Mouse (Mus musculus) liver, embryonic 14.5 days (tissue): ENCODE data around the gene Hoxc10. TPM values are rescaled to one million over a fixed set of nuclear protein-coding genes. Genes with fewer than 3 reads are reported as not detected.

Source experiments
- ATAC-seq: fragments of 200-750 bp; cut with Nextera tagmentation; 2 replicates; pipeline ENCODE4 v1.8.0; 2017; ENCODE audit warnings: moderate number of reproducible peaks, mild to moderate bottlenecking, moderate library complexity; ENCODE audit not compliant: insufficient read depth
- DNase-seq, 3 experiments: peaks; one replicate each; pipeline ENCODE4 v3.0.0-alpha.2; 2012 to 2013; ENCODE audit warnings: low read depth in 3 of 3, low spot score in 3 of 3
- H3K27ac ChIP-seq: fragments of 300-500 bp; sonication (generic); 2 replicates; pipeline ENCODE4 v1.5.1; 2014; ENCODE audit warnings: moderate library complexity, mild to moderate bottlenecking, control low read depth, inconsistent platforms
- H3K27me3 ChIP-seq: fragments of 300-500 bp; sonication (generic); 2 replicates; pipeline ENCODE4 v1.6.1; 2014; ENCODE audit warnings: mild to moderate bottlenecking, low read length, moderate library complexity; ENCODE audit not compliant: control insufficient read depth, insufficient read depth
- H3K36me3 ChIP-seq: fragments of 300-500 bp; sonication (generic); replicated peaks from 2 replicates; pipeline ENCODE4 v1.6.1; 2014; ENCODE audit warnings: low read depth; ENCODE audit not compliant: control insufficient read depth, insufficient read depth
- H3K4me1 ChIP-seq, 2 experiments: fragments of 200-500 bp in 1 of 2; fragments of 300-500 bp in 1 of 2; sonication (generic) in 1 of 2; replicated peaks; 2 replicates each; pipeline ENCODE4 v1.6.1; 2012 to 2014; ENCODE audit warnings: antibody characterized with exemption in 1 of 2, inconsistent platforms in 1 of 2, low read length in 1 of 2; ENCODE audit not compliant: control insufficient read depth in 2 of 2, insufficient read depth in 2 of 2
- H3K4me2 ChIP-seq: fragments of 300-500 bp; sonication (generic); 2 replicates; pipeline ENCODE4 v1.6.1; 2014; ENCODE audit warnings: low read depth, mild to moderate bottlenecking, control low read depth, moderate library complexity
- H3K4me3 ChIP-seq, 2 experiments: fragments of 200-500 bp in 1 of 2; fragments of 300-500 bp in 1 of 2; sonication (generic) in 1 of 2; 2 replicates each; pipeline ENCODE4 v1.5.1; 2012 to 2014; ENCODE audit warnings: low read depth in 2 of 2, low read length in 2 of 2, mild to moderate bottlenecking in 2 of 2, control low read depth in 1 of 2, inconsistent platforms in 1 of 2, moderate library complexity in 1 of 2; ENCODE audit not compliant: insufficient read depth in 1 of 2
- H3K9ac ChIP-seq: fragments of 300-500 bp; sonication (generic); replicated peaks from 2 replicates; pipeline ENCODE4 v1.6.1; 2014; ENCODE audit warnings: mild to moderate bottlenecking, control low read depth, moderate library complexity
- H3K9me3 ChIP-seq: fragments of 300-500 bp; sonication (generic); 2 replicates; pipeline ENCODE4 v1.6.1; 2016; ENCODE audit warnings: low read length, mixed read lengths; ENCODE audit not compliant: control insufficient read depth
- CTCF ChIP-seq: IDR thresholded peaks from 2 replicates; pipeline ENCODE4 v1.5.1; 2016; ENCODE audit warnings: antibody characterized with exemption, low read depth, control low read depth
- EP300 ChIP-seq: IDR thresholded peaks from 2 replicates; pipeline ENCODE4 v1.6.1; 2016; ENCODE audit warnings: antibody characterized with exemption, low read depth
- WGBS: fragments of 180-500 bp; shearing (Covaris S2); extraction: QIAGEN DNeasy Blood & Tissue Kit; methylation state at CpG from one replicate; pipeline ENCODE4 v1.1.7; 2014; ENCODE audit not compliant: insufficient replicate concordance; 5-methylcytosine and 5-hydroxymethylcytosine counted together
- polyA plus RNA-seq, 2 experiments: library from polyadenylated mRNA; depleted of rRNA in 1 of 2; stranded (reverse) in 1 of 2; unstranded in 1 of 2; fragments of >200 nt; fragmentation: Nextera tagmentation in 1 of 2; extraction: Ambion mirVana in 1 of 2; gene quantifications; 2 replicates each; pipeline versions ENCODE4 v1.2.1 to v1.2.3; 2012 to 2014

Hoxc10 gene
- polyA plus RNA-seq, 2 experiments = not detected

GRCm38 (mm10) chr15:102975688-102976111, 9.1 kb downstream of the Hoxc10 start:
- H3K27me3 ChIP-seq = peaks cover 99% of the 10 kb centered on the region
- TF ChIP-seq CTCF = no peak
- no peak for TF ChIP-seq EP300
- H3K4me2 ChIP-seq = no peak overlapping the region
- H3K4me3 ChIP-seq = no peak overlapping the region
- H3K9me3 ChIP-seq = no peaks in the 10 kb centered on the region
- no peaks in the 10 kb centered on the region for H3K36me3 ChIP-seq
- H3K27ac ChIP-seq = no peak overlapping the region
- 3% methylated on average over 21 of the region's 21 CpGs for whole genome bisulfite sequencing
- no peak for DNase-seq
- ATAC-seq = no peak
- no peak overlapping the region for H3K9ac ChIP-seq
- no peaks in the 10 kb centered on the region for H3K4me1 ChIP-seq

GRCm38 (mm10) chr15:102976171-102976570, 9.6 kb downstream of the Hoxc10 start, which contains the start of gene Hoxc9:
Hoxc9 (plus strand) TSS chr15:102976439.
- DNase-seq (no peak), ATAC-seq (no peak)
- Histone ChIP-seq H3K9me3 (no peaks in the 10 kb centered on the region), H3K4me3 (no peak within 1 kb of the TSS), H3K4me1 (no peaks in the 10 kb centered on the region), H3K36me3 (no peaks in the 10 kb centered on the region), H3K27me3 (peaks cover 99% of the 10 kb centered on the region), H3K9ac (no peak within 1 kb of the TSS), H3K27ac (no peak within 1 kb of the TSS), H3K4me2 (no peak within 1 kb of the TSS)
- WGBS = 2% methylated on average over 17 of the region's 20 CpGs
- TF ChIP-seq CTCF (no peak), EP300 (no peak)

GRCm38 (mm10) chr15:102976631-102977422, 10.2 kb downstream of the Hoxc10 start:
- no peak for ATAC-seq
- DNase-seq = no peak
- Histone ChIP-seq H3K4me1 (no peaks in the 10 kb centered on the region), H3K4me2 (no peak overlapping the region), H3K27ac (no peak overlapping the region), H3K36me3 (no peaks in the 10 kb centered on the region), H3K4me3 (no peak overlapping the region), H3K9me3 (no peaks in the 10 kb centered on the region), H3K9ac (no peak overlapping the region), H3K27me3 (peaks cover 99% of the 10 kb centered on the region)
- 1% methylated on average over 37 of the region's 37 CpGs for WGBS
- TF ChIP-seq EP300 (no peak), CTCF (no peak)

GRCm38 (mm10) chr15:102977423-102977974, 10.9 kb downstream of the Hoxc10 start:
- no peak overlapping the region for H3K9ac ChIP-seq
- TF ChIP-seq EP300 (no peak), CTCF (no peak)
- H3K27ac ChIP-seq = no peak overlapping the region
- H3K9me3 ChIP-seq = no peaks in the 10 kb centered on the region
- H3K27me3 ChIP-seq = peaks cover 99% of the 10 kb centered on the region
- ATAC-seq (no peak), DNase-seq (no peak)
- no peak overlapping the region for H3K4me2 ChIP-seq
- H3K36me3 ChIP-seq = no peaks in the 10 kb centered on the region
- H3K4me3 ChIP-seq = no peak overlapping the region
- WGBS = 6% methylated on average over 16 of the region's 16 CpGs
- no peaks in the 10 kb centered on the region for H3K4me1 ChIP-seq
